Mouse (Mus musculus): Measurements from ENCODE around the gene Zfp341. TPM values are rescaled to one million over a fixed set of nuclear protein-coding genes. Genes with fewer than 3 reads are reported as not detected.
A peak's percentile ranks its signal among the peaks of the same experiment; 100 is the strongest.

Gene Zfp341
- polyA plus RNA-seq (2015; fragmentation: Nextera tagmentation; extraction: Ambion mirVana): 0.75 and 0.85 TPM in 2 replicates

GRCm38 (mm10) chr2:154613118-154614115 is at the start of gene Zfp341, which contains the start of gene 4930519P11Rik:
Gene Zfp341, plus strand, starts transcription at chr2:154613297.
Gene 4930519P11Rik, minus strand, starts transcription at chr2:154613437.
- ATAC-seq (peak; percentile 86), DNase-seq (peak; percentile 92)
- Histone ChIP-seq H3K36me3 (replicated peaks; ENCODE audit: insufficient read depth, low read length) (no peaks in the 10 kb centered on the region), H3K9me3 (ENCODE audit: low read length) (no peaks in the 10 kb centered on the region), H3K9ac (replicated peaks) (peak within 1 kb of the TSS; percentile 78), H3K27ac (ENCODE audit: low read depth) (peak within 1 kb of the TSS; percentile 91), H3K4me2 (ENCODE audit: low read depth, low read length) (peak within 1 kb of the TSS; percentile 93), H3K4me1 (ENCODE audit: insufficient read depth) (peaks cover 36% of the 10 kb centered on the region), H3K27me3 (ENCODE audit: insufficient read depth, low read length) (no peaks in the 10 kb centered on the region), H3K4me3 (ENCODE audit: low read depth, low read length) (peak within 1 kb of the TSS; percentile 62)
- no peak for TF ChIP-seq EP300 (IDR thresholded peaks at IDR 0.05; ENCODE audit: low read depth)
- TF ChIP-seq CTCF (IDR thresholded peaks at IDR 0.05; ENCODE audit: low read depth): peak; percentile 87
- under 1% methylated on average over 65 of the region's 98 CpGs for WGBS (ENCODE audit: insufficient replicate concordance)

GRCm38 (mm10) chr2:154563612-154564170 is 49.4 kb upstream of the Zfp341 start:
- no peak for TF ChIP-seq EP300 (IDR thresholded peaks at IDR 0.05; ENCODE audit: low read depth)
- no peak for TF ChIP-seq CTCF (IDR thresholded peaks at IDR 0.05; ENCODE audit: low read depth)
- no peak for ATAC-seq
- H3K36me3 ChIP-seq (replicated peaks; ENCODE audit: insufficient read depth, low read length): peaks cover 35% of the 10 kb centered on the region
- H3K27ac ChIP-seq (ENCODE audit: low read depth): no peak overlapping the region
- no peak overlapping the region for H3K4me3 ChIP-seq (ENCODE audit: low read depth, low read length)
- peaks cover 29% of the 10 kb centered on the region for H3K4me1 ChIP-seq (ENCODE audit: insufficient read depth)
- H3K9ac ChIP-seq (replicated peaks): no peak overlapping the region
- DNase-seq: no peak
- no peaks in the 10 kb centered on the region for H3K27me3 ChIP-seq (ENCODE audit: insufficient read depth, low read length)
- no peak overlapping the region for H3K4me2 ChIP-seq (ENCODE audit: low read depth, low read length)
- no peaks in the 10 kb centered on the region for H3K9me3 ChIP-seq (ENCODE audit: low read length)
- 92% methylated on average over 22 of the region's 22 CpGs for WGBS (ENCODE audit: insufficient replicate concordance)

- H3K4me1 ChIP-seq (ENCODE audit: insufficient read depth): peaks cover 33% of the 10 kb centered on the region
- DNase-seq: no peak
- H3K4me2 ChIP-seq (ENCODE audit: low read depth, low read length): no peak overlapping the region
- no peak overlapping the region for H3K27ac ChIP-seq (ENCODE audit: low read depth)
- H3K9ac ChIP-seq (replicated peaks): no peak overlapping the region; the same call in 1 of the 2 replicates
- H3K9me3 ChIP-seq (ENCODE audit: low read length): no peaks in the 10 kb centered on the region
- H3K4me3 ChIP-seq (ENCODE audit: low read depth, low read length): no peak overlapping the region
- no peak for ATAC-seq
- 93% methylated on average over 3 of the region's 3 CpGs for WGBS (ENCODE audit: insufficient replicate concordance)
- TF ChIP-seq CTCF (IDR thresholded peaks at IDR 0.05; ENCODE audit: low read depth): no peak
- no peak for TF ChIP-seq EP300 (IDR thresholded peaks at IDR 0.05; ENCODE audit: low read depth)
- H3K27me3 ChIP-seq (ENCODE audit: insufficient read depth, low read length): no peaks in the 10 kb centered on the region
- peaks cover 32% of the 10 kb centered on the region for H3K36me3 ChIP-seq (replicated peaks; ENCODE audit: insufficient read depth, low read length)
Measured at GRCm38 (mm10) chr2:154565562-154565961, 47.5 kb upstream of the Zfp341 start.

GRCm38 (mm10) chr2:154566641-154567040 is 46.5 kb upstream of the Zfp341 start:
- no peak for TF ChIP-seq CTCF (IDR thresholded peaks at IDR 0.05; ENCODE audit: low read depth)
- no peak for TF ChIP-seq EP300 (IDR thresholded peaks at IDR 0.05; ENCODE audit: low read depth)
- H3K36me3 ChIP-seq (replicated peaks; ENCODE audit: insufficient read depth, low read length): peaks cover 23% of the 10 kb centered on the region
- peaks cover 40% of the 10 kb centered on the region for H3K4me1 ChIP-seq (ENCODE audit: insufficient read depth)
- H3K9ac ChIP-seq (replicated peaks): peak overlapping the region; percentile 44
- no peaks in the 10 kb centered on the region for H3K9me3 ChIP-seq (ENCODE audit: low read length)
- H3K4me2 ChIP-seq (ENCODE audit: low read depth, low read length): peak overlapping the region; percentile 22; the same call in 1 of the 2 replicates
- no peaks in the 10 kb centered on the region for H3K27me3 ChIP-seq (ENCODE audit: insufficient read depth, low read length)
- no peak for DNase-seq
- 73% methylated on average over 8 of the region's 8 CpGs for WGBS (ENCODE audit: insufficient replicate concordance)
- H3K4me3 ChIP-seq (ENCODE audit: low read depth, low read length): no peak overlapping the region
- no peak overlapping the region for H3K27ac ChIP-seq (ENCODE audit: low read depth)
- no peak for ATAC-seq

DNA sequence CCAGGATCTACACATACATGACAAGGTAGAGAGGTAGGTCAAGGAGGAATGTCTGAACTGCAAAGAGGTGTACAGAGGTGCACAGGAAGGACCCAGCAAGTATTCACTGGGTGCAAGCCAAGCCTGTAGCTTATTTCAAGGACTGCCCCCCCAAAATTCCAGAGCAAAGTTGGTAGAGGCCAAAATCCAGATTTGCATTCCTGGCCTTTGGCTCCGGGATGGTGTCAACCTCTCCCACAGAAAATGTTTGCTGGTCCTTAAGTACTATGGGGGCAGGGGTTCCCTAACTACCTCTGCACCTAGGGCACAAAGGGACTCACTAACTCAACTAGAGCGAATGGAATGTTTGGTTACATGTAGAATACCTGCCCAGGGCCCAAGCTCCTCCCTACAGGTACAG is 45.3 kb upstream of the Zfp341 start:
- Histone ChIP-seq H3K36me3 (replicated peaks; ENCODE audit: insufficient read depth, low read length) (peaks cover 16% of the 10 kb centered on the region), H3K4me3 (ENCODE audit: low read depth, low read length) (peak overlapping the region; percentile 88), H3K4me2 (ENCODE audit: low read depth, low read length) (peak overlapping the region; percentile 98), H3K9me3 (ENCODE audit: low read length) (no peaks in the 10 kb centered on the region), H3K4me1 (ENCODE audit: insufficient read depth) (peaks cover 40% of the 10 kb centered on the region), H3K27me3 (ENCODE audit: insufficient read depth, low read length) (no peaks in the 10 kb centered on the region), H3K27ac (ENCODE audit: low read depth) (peak overlapping the region; percentile 90), H3K9ac (replicated peaks) (peak overlapping the region; percentile 76)
- ATAC-seq: no peak
- TF ChIP-seq CTCF (IDR thresholded peaks at IDR 0.05; ENCODE audit: low read depth) (no peak), EP300 (IDR thresholded peaks at IDR 0.05; ENCODE audit: low read depth) (no peak)
- WGBS (ENCODE audit: insufficient replicate concordance): 49% methylated on average over 2 of the region's 2 CpGs
- no peak for DNase-seq

Data from liver, postnatal 0 days (tissue).